Mouse (Mus musculus): ENCODE data around the gene 2610008E11Rik.

DNA sequence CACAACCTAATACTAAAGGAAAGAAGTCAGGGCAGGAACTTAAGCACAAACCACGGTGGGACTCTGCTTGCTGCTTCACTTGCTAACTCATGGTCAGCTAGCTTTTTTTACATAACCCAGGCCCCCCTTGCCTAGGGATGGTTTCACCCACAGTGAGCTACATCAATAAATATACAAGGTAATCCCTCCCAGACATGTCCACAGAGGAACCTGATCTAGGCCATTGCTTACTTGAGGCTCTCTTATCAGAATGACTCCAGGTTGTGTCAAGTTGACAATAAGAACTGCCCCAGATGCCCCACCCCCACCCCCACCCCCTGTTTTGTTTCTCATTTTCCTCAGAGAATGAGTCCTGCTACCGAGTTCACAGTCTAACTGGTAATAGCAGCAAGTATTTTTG lies 10.1 kb upstream of the 2610008E11Rik start:
- no peak for TF ChIP-seq CTCF (IDR thresholded peaks at IDR 0.05; ENCODE audit: insufficient read depth, low read depth, low read length)
- no peak for TF ChIP-seq POLR2A (IDR thresholded peaks at IDR 0.05; ENCODE audit: insufficient read depth, low read depth, low read length)

Data from olfactory bulb, adult 2 months (tissue).